Mouse (Mus musculus) heart, postnatal 0 days (tissue): ENCODE data around the gene Arap1.

ENCODE experiments used
- CTCF ChIP-seq: IDR thresholded peaks from 2 replicates; pipeline ENCODE4 v1.5.1; 2016; ENCODE audit warnings: antibody characterized with exemption, control low read depth, low read depth
- EP300 ChIP-seq: IDR thresholded peaks from 2 replicates; pipeline ENCODE4 v1.6.1; 2016; ENCODE audit warnings: antibody characterized with exemption, low read depth

DNA sequence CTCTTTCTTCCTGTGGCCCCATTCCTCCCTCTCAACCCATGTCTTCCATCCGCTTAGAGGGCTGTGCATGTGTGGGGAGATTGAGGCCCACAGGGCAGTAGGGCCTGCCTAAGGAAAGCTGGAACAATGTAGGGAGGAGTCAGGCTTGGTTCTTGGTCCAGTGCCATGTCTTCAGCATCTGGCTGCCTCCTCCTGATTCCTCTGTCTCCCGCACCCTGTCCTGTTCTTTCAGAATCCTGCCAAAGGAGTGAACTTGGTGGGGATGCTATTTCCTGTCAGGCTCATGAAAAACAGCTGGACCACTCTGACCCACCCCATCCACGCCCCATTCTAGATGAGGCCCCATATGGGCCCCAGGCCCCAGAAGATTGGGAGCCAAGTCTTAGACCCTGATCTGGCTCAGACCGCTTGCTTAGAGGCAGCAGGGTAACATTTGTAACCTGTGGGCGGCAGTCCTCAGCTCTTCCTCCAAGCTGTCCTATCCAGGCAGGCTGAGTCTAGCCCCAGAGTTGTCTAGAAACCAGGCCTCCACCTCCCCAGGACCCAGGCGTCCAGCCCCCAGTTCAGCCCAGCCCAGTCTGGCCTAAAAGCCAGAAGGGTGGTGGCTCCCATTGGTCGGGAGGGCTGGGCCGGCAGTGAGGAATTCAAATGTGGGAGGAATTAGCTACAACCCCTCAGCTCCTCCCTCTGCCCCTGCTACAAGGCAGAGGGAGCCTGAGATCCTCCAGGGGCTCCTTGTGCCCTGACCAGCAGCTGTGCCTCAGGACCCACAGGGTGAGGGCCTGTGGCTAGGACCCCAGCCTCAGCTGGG lies 46.0 kb downstream of the Arap1 start:
- TF ChIP-seq CTCF (0 out of 2 replicates have a peak, but pooled peaks have one; percentile 2), EP300 (no peak; the same call in 1 of the 2 replicates)
